Comparison of ENCODE assay signal across 8 mouse cellular contexts in the genomic region with DNA sequence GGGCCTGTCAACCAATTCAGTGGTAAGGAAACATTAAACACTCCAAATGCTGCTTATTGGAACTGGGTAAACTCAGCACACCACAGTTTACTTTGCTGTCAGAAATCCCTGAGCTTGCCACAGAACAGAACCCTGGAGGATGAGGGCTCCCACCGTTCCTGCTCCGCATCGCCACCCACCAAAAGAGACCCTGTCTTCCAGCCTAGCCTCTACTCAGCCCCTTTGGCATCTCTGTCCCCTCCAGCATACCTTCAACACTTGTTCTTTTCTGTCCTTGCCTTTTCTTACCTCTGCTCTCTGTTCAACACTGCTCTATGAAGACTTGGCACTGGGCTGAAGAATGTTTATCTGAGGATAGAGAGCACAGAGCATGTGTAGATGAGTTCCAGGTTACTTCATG.
A peak's percentile ranks its signal among the peaks of the same experiment; 100 is the strongest.
DNase-seq lines count a peak whose midpoint lies in the region; ATAC-seq and TF ChIP-seq lines count a peak whose summit lies in the region.
"Had no signal": no experiment of that assay in that cellular context is flagged by ENCODE, and none has a peak within 500 bp of the region (broad histone marks: within the 10 kb centered on the region; RNA-seq: fewer than 3 reads in every experiment).

No protein-coding gene starts in this region.

- intact Hi-C loops in heart, postnatal 14 days (cut with DNase I) = no loop called here

- peak overlapping the region; percentile 31; the same call in 1 of the 2 replicates for H3K9ac ChIP-seq in heart, embryonic 16.5 days (ENCODE audit: low read length)
- no peak overlapping the region for H3K9ac ChIP-seq in intestine, embryonic 16.5 days (ENCODE audit: low read depth, low read length)
- H3K9ac ChIP-seq: midbrain, embryonic 13.5 days had no signal

- TF ChIP-seq CTCF in Patski (IDR thresholded peaks at IDR 0.05) = no peak

- H3K27ac ChIP-seq in heart, embryonic 16.5 days (ENCODE audit: low read length) = peak overlapping the region; percentile 86
- peak overlapping the region; percentile 68 for H3K27ac ChIP-seq in embryonic facial prominence, embryonic 10.5 days (replicated peaks)
- H3K27ac ChIP-seq in intestine, embryonic 16.5 days (ENCODE audit: low read length) = peak overlapping the region; percentile 73
- H3K27ac ChIP-seq: midbrain, embryonic 13.5 days had no signal

- H3K36me3 ChIP-seq in heart, embryonic 16.5 days (ENCODE audit: control insufficient read depth, insufficient read depth) = no peaks in the 10 kb centered on the region
- H3K36me3 ChIP-seq in embryonic facial prominence, embryonic 10.5 days (replicated peaks) = no peaks in the 10 kb centered on the region
- no peaks in the 10 kb centered on the region for H3K36me3 ChIP-seq in intestine, embryonic 16.5 days (ENCODE audit: control insufficient read depth, insufficient read depth, low read length)
- H3K36me3 ChIP-seq: midbrain, embryonic 13.5 days had no signal

- POLR2A ChIA-PET in Patski (lab: Charles Lee) = interaction anchor here (0.6 to 1.0 kb wide), 2 partner anchors 10 to 150 kb away, joined by 3 read pairs; no protein-coding TSS in a partner anchor

- no peaks in the 10 kb centered on the region for H3K27me3 ChIP-seq in heart, embryonic 16.5 days (ENCODE audit: control insufficient read depth, insufficient read depth, low read length)
- H3K27me3 ChIP-seq in Patski = no peaks in the 10 kb centered on the region
- peaks cover 86% of the 10 kb centered on the region for H3K27me3 ChIP-seq in embryonic facial prominence, embryonic 10.5 days (replicated peaks; ENCODE audit: low read depth, poor library complexity, severe bottlenecking)
- no peaks in the 10 kb centered on the region for H3K27me3 ChIP-seq in intestine, embryonic 16.5 days (replicated peaks; ENCODE audit: control insufficient read depth, insufficient read depth, low read length)

- in situ Hi-C loops in Patski (cut with MboI; ENCODE audit: low pct_unique_long_range_greater_than_20kb) = no loop called here

- 69% methylated on average over 3 of the region's 3 CpGs for WGBS in heart, embryonic 16.5 days
- 71% methylated on average over 3 of the region's 3 CpGs for WGBS in embryonic facial prominence, embryonic 10.5 days
- 53% methylated on average over 3 of the region's 3 CpGs for WGBS in intestine, embryonic 16.5 days

- H3K4me3 ChIP-seq in heart, embryonic 16.5 days (ENCODE audit: low read length) = no peak overlapping the region
- H3K4me3 ChIP-seq in embryonic facial prominence, embryonic 10.5 days = no peak overlapping the region
- H3K4me3 ChIP-seq in intestine, embryonic 16.5 days (ENCODE audit: low read length) = no peak overlapping the region
- H3K4me3 ChIP-seq: midbrain, embryonic 13.5 days had no signal

- H3K4me2 ChIP-seq in heart, embryonic 16.5 days (ENCODE audit: low read depth, low read length) = no peak overlapping the region
- H3K4me2 ChIP-seq in intestine, embryonic 16.5 days (ENCODE audit: low read depth, low read length) = no peak overlapping the region
- H3K4me2 ChIP-seq: midbrain, embryonic 13.5 days had no signal

- peaks cover 62% of the 10 kb centered on the region for H3K4me1 ChIP-seq in heart, embryonic 16.5 days (ENCODE audit: control insufficient read depth, insufficient read depth, low read length)
- H3K4me1 ChIP-seq in embryonic facial prominence, embryonic 10.5 days = peaks cover 90% of the 10 kb centered on the region
- H3K4me1 ChIP-seq in intestine, embryonic 16.5 days (ENCODE audit: control insufficient read depth, insufficient read depth, low read length) = peaks cover 49% of the 10 kb centered on the region

- CTCF ChIA-PET in Patski (lab: Charles Lee) = interaction anchor here (1.0 to 1.7 kb wide), 2 partner anchors 109 to 199 kb away, joined by 3 to 6 read pairs; no protein-coding TSS in a partner anchor

- ATAC-seq in heart, embryonic 16.5 days (replicated peaks; ENCODE audit: extremely low read depth, insufficient read depth, low FRiP score) = peak; percentile 12; the same call in 1 of the 2 replicates
- ATAC-seq in Patski = peak; percentile 46
- no peak for ATAC-seq in intestine, embryonic 16.5 days

- H3K9me3 ChIP-seq in heart, embryonic 16.5 days (replicated peaks; ENCODE audit: control insufficient read depth, low read length) = no peaks in the 10 kb centered on the region
- no peaks in the 10 kb centered on the region for H3K9me3 ChIP-seq in embryonic facial prominence, embryonic 10.5 days
- H3K9me3 ChIP-seq in intestine, embryonic 16.5 days (ENCODE audit: control insufficient read depth, low read length) = no peaks in the 10 kb centered on the region
- H3K9me3 ChIP-seq: midbrain, embryonic 13.5 days had no signal

- no peak for DNase-seq in heart, postnatal 14 days
- no peak for DNase-seq in Patski (ENCODE audit: low read depth, low spot score)
- DNase-seq in embryonic facial prominence, embryonic 10.5 days (ENCODE audit: low spot score) = no peak
- no peak for DNase-seq in layer of hippocampus, adult 11-12 months (ENCODE audit: low spot score)
- DNase-seq in kidney, adult 9 months = no peak
